Mouse (Mus musculus) lung, postnatal 0 days (tissue): Measurements from ENCODE around the gene Gm815. TPM values are rescaled to one million over a fixed set of nuclear protein-coding genes. Genes with fewer than 3 reads are reported as not detected.
A peak's percentile ranks its signal among the peaks of the same experiment; 100 is the strongest.

Experiments used
- ATAC-seq: fragments of 200-750 bp; cut with Nextera tagmentation; 2 replicates; pipeline ENCODE4 v1.8.0; 2017; ENCODE audit warnings: moderate library complexity
- DNase-seq: peaks from one replicate; pipeline ENCODE4 v3.0.0-alpha.2; 2016; ENCODE audit warnings: low spot score
- H3K27ac ChIP-seq: fragments of 300-500 bp; sonication (generic); 2 replicates; pipeline ENCODE4 v1.5.1; 2014; ENCODE audit warnings: antibody characterized with exemption, mild to moderate bottlenecking, low read length, mixed read lengths
- H3K27me3 ChIP-seq: fragments of 300-500 bp; sonication (generic); replicated peaks from 2 replicates; pipeline ENCODE4 v1.6.1; 2014; ENCODE audit warnings: low read length, mixed read lengths; ENCODE audit not compliant: insufficient read depth
- H3K36me3 ChIP-seq: fragments of 300-500 bp; sonication (generic); 2 replicates; pipeline ENCODE4 v1.6.1; 2014; ENCODE audit warnings: low read length, mixed read lengths; ENCODE audit not compliant: insufficient read depth
- H3K4me1 ChIP-seq: fragments of 300-500 bp; sonication (generic); 2 replicates; pipeline ENCODE4 v1.6.1; 2014; ENCODE audit warnings: antibody characterized with exemption, low read depth, low read length, mixed read lengths; ENCODE audit not compliant: insufficient read depth
- H3K4me2 ChIP-seq: fragments of 300-500 bp; sonication (generic); replicated peaks from 2 replicates; pipeline ENCODE4 v1.6.1; 2014; ENCODE audit warnings: low read depth, mild to moderate bottlenecking, low read length, moderate library complexity, mixed read lengths
- H3K4me3 ChIP-seq: fragments of 300-500 bp; sonication (generic); 2 replicates; pipeline ENCODE4 v1.5.1; 2014; ENCODE audit warnings: low read depth, low read length
- H3K9ac ChIP-seq: fragments of 300-500 bp; sonication (generic); replicated peaks from 2 replicates; pipeline ENCODE4 v1.6.1; 2014; ENCODE audit warnings: low read depth, mild to moderate bottlenecking
- H3K9me3 ChIP-seq: fragments of 300-500 bp; sonication (generic); 2 replicates; pipeline ENCODE4 v1.6.1; 2016; ENCODE audit warnings: low read length, mixed read lengths
- CTCF ChIP-seq: IDR thresholded peaks from 2 replicates; pipeline ENCODE4 v1.5.1; 2016; ENCODE audit warnings: antibody characterized with exemption, mild to moderate bottlenecking
- EP300 ChIP-seq: IDR thresholded peaks from 2 replicates; pipeline ENCODE4 v1.6.1; 2016; ENCODE audit warnings: antibody characterized with exemption, mild to moderate bottlenecking, control low read depth
- WGBS: fragments of 180-500 bp; shearing (Covaris S2); extraction: QIAGEN DNeasy Blood & Tissue Kit; methylation state at CpG from one replicate; pipeline ENCODE4 v1.1.7; 2014; 5-methylcytosine and 5-hydroxymethylcytosine counted together
- polyA plus RNA-seq: library from polyadenylated mRNA; unstranded; fragments of >200 nt; fragmentation: Nextera tagmentation; extraction: Ambion mirVana; gene quantifications from 2 replicates; pipeline ENCODE4 v1.2.1, GENCODE M21; 2015

Gm815 gene
- polyA plus RNA-seq, 1 experiment from 2014 or later, result 0.16 TPM

DNA sequence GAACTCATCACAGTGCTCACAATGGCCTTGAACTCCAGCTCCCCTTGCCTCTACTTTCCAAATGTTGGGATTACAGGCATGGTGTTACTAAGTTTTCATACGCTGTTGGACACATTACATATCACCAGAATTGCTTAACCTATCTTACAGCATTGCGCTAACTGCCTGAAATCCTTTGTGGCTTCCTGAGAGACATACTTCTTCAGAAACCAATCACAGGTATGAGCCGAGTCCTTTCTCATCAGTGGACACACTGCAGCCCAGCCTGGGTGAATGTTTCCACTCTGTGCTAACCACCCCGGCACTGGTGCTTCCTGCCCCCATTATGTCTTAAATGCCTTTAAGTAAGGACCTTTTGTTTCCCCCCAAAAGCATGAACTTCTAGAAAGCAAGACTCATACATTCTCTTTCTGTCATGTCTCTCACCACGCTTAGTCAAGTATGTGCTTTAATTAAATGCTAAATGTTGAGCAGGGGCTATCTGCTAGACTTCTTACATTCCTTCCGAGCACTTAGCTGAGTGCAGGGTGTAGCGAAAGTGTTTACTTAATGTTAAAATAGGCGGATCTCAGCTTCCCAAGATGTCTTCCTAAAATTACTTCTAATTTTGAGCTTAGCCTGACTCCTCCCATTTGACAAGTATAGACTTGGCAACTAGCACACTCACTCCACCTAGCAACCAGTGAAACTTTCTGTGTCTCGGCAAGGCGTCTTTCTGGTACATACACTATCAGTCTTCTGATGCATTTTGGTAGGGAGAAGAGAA lies 34.5 kb upstream of the Gm815 start:
- peak overlapping the region; percentile 1; the same call in 1 of the 2 replicates for H3K27ac ChIP-seq
- DNase-seq, result peak; percentile 88
- H3K4me2 ChIP-seq, result 0 out of 2 replicates have a peak overlapping the region, but pooled peaks have one; percentile 28
- TF ChIP-seq EP300 (peak; percentile 71; the same call in 1 of the 2 replicates), CTCF (no peak)
- no peak overlapping the region for H3K4me3 ChIP-seq
- H3K9ac ChIP-seq, result no peak overlapping the region
- no peaks in the 10 kb centered on the region for H3K27me3 ChIP-seq
- H3K36me3 ChIP-seq, result no peaks in the 10 kb centered on the region
- ATAC-seq, result peak; percentile 76
- WGBS, result 32% methylated on average over 10 of the region's 10 CpGs
- H3K4me1 ChIP-seq, result peaks cover 4% of the 10 kb centered on the region; the same call in 1 of the 2 replicates
- no peaks in the 10 kb centered on the region for H3K9me3 ChIP-seq

DNA sequence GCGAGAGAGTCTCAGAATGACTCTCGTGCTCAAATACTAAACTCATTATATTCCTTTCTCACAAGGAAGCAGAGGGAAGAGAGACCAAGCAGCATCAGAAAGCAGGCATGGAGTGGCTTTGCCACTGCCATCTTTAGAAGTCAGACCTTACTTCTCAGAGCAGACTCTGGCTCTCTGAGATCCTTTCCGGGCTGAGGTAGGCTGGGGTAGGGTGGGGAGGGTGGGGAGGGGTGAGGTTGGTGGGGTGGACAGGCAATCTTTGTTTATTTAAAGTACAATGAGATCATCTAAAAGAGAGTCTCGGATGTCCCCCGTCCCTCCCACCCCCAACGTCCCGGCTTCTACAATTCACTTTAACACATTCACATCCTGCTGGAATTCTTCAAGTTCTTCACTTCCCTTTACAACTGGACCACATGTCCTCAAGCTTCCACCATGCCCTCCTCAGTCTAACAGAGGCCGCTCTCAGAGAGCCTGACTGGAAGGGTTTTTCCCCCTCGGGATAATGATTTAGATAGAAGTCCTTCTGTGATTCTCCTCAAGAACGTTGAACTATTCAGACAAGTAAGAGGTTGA lies 33.3 kb upstream of the Gm815 start:
- no peak overlapping the region for H3K4me2 ChIP-seq
- no peak overlapping the region for H3K9ac ChIP-seq
- 32% methylated on average over 10 of the region's 10 CpGs for WGBS
- no peak overlapping the region for H3K4me3 ChIP-seq
- DNase-seq (peak; percentile 36), ATAC-seq (peak; percentile 58)
- no peaks in the 10 kb centered on the region for H3K27me3 ChIP-seq
- TF ChIP-seq CTCF (no peak), EP300 (no peak)
- H3K4me1 ChIP-seq, result peaks cover 4% of the 10 kb centered on the region; the same call in 1 of the 2 replicates
- H3K9me3 ChIP-seq, result no peaks in the 10 kb centered on the region
- no peaks in the 10 kb centered on the region for H3K36me3 ChIP-seq
- H3K27ac ChIP-seq, result 0 out of 2 replicates have a peak overlapping the region, but pooled peaks have one; percentile 26

DNA sequence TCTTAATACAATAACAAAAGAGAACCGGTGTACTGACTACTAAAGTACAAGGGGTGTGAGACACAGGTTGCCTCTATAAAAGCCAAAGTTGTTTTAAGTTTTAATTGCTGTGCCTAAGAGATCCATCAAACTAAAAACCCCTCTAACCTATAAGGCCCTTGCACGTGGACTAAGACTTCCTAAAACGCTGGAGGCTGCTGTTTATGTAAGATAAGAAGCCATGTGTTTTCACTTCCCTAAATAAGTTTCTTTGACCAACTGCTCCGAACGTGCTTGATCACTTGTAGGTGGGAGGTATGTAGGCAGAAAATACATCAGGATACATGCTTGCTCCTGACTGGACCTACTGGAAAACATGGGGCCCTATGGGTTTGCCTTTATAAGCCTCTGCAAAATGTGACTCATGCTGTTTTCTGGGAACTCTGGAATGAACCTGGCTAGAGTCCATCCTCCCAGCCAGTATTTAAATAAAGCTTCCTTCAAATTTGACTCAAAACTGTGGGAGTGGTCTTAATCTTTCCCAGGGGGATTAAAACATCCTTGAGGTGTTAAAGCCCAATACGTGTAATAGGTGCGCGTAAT lies 31.9 kb upstream of the Gm815 start:
- no peaks in the 10 kb centered on the region for H3K27me3 ChIP-seq
- H3K36me3 ChIP-seq, result no peaks in the 10 kb centered on the region
- no peak overlapping the region for H3K4me2 ChIP-seq
- H3K4me1 ChIP-seq, result peaks cover 4% of the 10 kb centered on the region; the same call in 1 of the 2 replicates
- ATAC-seq, result peak; percentile 33; the same call in 1 of the 2 replicates
- peak; percentile 41 for DNase-seq
- TF ChIP-seq EP300 (no peak), CTCF (no peak)
- 54% methylated on average over 8 of the region's 8 CpGs for WGBS
- no peak overlapping the region for H3K27ac ChIP-seq
- no peaks in the 10 kb centered on the region for H3K9me3 ChIP-seq
- no peak overlapping the region for H3K4me3 ChIP-seq
- no peak overlapping the region for H3K9ac ChIP-seq

DNA sequence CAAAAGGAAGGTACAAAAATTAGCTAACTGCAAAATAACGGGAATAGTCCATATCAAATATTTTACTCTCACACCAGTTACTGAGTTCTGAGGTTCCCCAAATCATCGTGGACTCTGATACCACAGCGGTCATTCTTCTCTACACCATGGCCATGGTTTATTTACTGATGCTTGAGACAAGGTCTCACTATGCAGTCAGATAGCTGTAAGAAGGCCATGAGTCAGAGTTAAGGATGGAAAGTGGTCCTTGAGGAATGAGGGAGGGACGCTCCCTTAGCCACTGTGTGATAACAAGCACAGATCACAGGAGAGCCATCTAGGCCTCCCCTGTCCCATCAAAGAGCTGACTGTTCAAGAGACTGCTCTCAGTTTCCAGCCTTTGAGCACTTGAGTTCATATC lies 31.0 kb upstream of the Gm815 start:
- no peaks in the 10 kb centered on the region for H3K27me3 ChIP-seq
- no peak overlapping the region for H3K4me3 ChIP-seq
- no peak overlapping the region for H3K9ac ChIP-seq
- ATAC-seq, result no peak
- peaks cover 4% of the 10 kb centered on the region; the same call in 1 of the 2 replicates for H3K4me1 ChIP-seq
- H3K4me2 ChIP-seq, result no peak overlapping the region
- TF ChIP-seq CTCF, result no peak
- no peak for TF ChIP-seq EP300
- no peak for DNase-seq
- WGBS, result 66% methylated on average over 4 of the region's 4 CpGs
- H3K27ac ChIP-seq, result no peak overlapping the region
- no peaks in the 10 kb centered on the region for H3K36me3 ChIP-seq
- H3K9me3 ChIP-seq, result no peaks in the 10 kb centered on the region

DNA sequence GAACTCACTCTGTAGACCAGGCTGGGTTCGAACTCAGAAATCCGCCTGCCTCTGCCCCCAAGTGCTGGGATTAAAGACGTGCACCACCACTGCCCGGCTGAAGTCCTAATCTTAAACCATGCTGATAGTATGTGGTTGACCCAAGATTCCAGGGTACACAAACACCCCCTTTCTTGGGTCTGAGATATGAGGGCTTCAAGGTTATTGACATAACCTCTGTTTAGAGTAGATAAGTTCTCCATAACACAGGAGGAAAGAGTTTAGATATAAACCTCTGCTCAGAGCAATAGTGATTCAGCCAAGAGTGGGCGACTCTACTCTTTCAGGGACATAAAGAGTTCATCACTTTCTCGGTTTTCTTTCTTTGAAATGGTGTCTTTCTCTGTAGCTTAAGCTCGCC lies 30.5 kb upstream of the Gm815 start:
- H3K4me2 ChIP-seq, result no peak overlapping the region
- H3K36me3 ChIP-seq, result no peaks in the 10 kb centered on the region
- no peak overlapping the region for H3K27ac ChIP-seq
- TF ChIP-seq CTCF (no peak), EP300 (no peak)
- no peak overlapping the region for H3K4me3 ChIP-seq
- ATAC-seq, result no peak
- H3K27me3 ChIP-seq, result no peaks in the 10 kb centered on the region
- 76% methylated on average over 7 of the region's 7 CpGs for WGBS
- peaks cover 4% of the 10 kb centered on the region; the same call in 1 of the 2 replicates for H3K4me1 ChIP-seq
- H3K9ac ChIP-seq, result no peak overlapping the region
- no peaks in the 10 kb centered on the region for H3K9me3 ChIP-seq
- DNase-seq, result no peak
